Mouse (Mus musculus) left cerebral cortex, postnatal 14 days (tissue): ENCODE measurements around the gene Olfr566. TPM values are rescaled to one million over a fixed set of nuclear protein-coding genes. Genes with fewer than 3 reads are reported as not detected.

Experiments used
- DNase-seq, 2 experiments: peaks; one replicate each; pipeline ENCODE4 v3.0.0; 2021 to 2022; ENCODE audit warnings: low spot score in 2 of 2, mixed read lengths in 1 of 2
- intact Hi-C: fragments of 180-260 bp; cut with DNase I; formaldehyde crosslinking; loops from one replicate; pipeline ENCODE4 v1.15.1; 2025
- long read RNA-seq, 2 experiments: library from polyadenylated mRNA; stranded (forward); transcript quantifications; one replicate each; pipeline ENCODE4 v2.0.0; 2021
- total RNA-seq, 2 experiments: library from RNA; stranded (reverse); gene quantifications; 2 replicates each; pipeline ENCODE4 v1.2.3; 2021

Gene Olfr566
- total RNA-seq = not detected
- long read RNA-seq, experiment 1 = 0 reads
- long read RNA-seq, experiment 2 = 0 reads

DNA sequence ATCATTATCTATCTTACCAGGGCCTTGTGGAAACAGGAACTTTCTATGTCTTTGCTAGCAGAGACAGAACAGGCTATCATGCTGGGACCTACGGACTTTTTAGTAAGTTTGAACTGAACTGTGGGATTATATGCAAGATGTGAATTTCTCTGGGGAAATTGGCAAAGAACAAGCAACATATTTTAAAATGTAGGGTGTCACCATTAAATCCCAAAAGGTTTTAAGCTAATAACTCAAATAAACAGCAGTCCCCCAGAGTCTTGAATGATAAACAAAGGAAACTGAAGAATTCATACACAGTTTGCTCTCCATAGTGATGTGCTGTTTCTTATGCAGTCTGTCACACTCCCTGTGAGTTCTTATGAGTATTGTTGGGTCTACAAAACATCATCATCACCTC, at the start of gene Olfr566:
TSS of gene Olfr566 (minus strand) at position 101 of the 400 bp plus-strand sequence.
- no peak for DNase-seq
- intact Hi-C loops = no loop called here

GRCm38 (mm10) chr7:102890782-102891181, 32.2 kb upstream of the Olfr566 start, which contains the start of gene Olfr569:
TSS of gene Olfr569 (minus strand) at chr7:102890882.
- no peak for DNase-seq
- intact Hi-C loops = no loop called here

- DNase-seq = no peak
- intact Hi-C loops = no loop called here
Observed at GRCm38 (mm10) chr7:102876822-102877221, 18.3 kb upstream of the Olfr566 start, which contains the start of gene Olfr568. TSS of gene Olfr568 (plus strand) at chr7:102877122.

DNA sequence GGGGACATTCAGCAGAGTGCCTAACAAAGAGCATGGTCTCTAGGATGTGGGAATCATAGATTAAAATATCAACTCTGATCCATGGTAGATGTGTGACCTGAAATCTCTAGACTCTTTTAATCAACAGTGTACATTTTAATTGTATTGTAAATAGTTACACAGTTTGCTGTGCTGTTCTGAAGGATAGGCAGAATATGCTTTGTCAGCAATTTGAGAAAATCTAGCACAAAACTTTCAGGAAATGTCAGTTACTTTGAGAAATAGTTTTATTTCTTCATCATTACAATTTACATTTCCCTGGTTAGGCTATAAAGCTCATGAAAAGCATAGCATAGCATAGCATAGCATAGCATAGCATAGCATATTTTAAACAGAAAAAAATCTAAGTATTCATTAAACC, 2.8 kb downstream of the Olfr566 start:
- intact Hi-C loops = no loop called here
- no peak for DNase-seq

Other genes starting within 250 kb of the Olfr566 start
- gene Olfr553, start 240.5 kb downstream of the Olfr566 start, total RNA-seq = not detected
- not detected for gene Olfr554, start 220.3 kb downstream of the Olfr566 start, total RNA-seq
- not detected for gene Olfr555, start 199.9 kb downstream of the Olfr566 start, total RNA-seq
- under 1 TPM in 1 of 2 experiments, not detected in 1; 0.13 TPM for gene Olfr556, start 193.9 kb downstream of the Olfr566 start, total RNA-seq
- gene Trim68, start 171.4 kb downstream of the Olfr566 start, total RNA-seq = 1 to 10 TPM; 3.5 to 4.0 TPM
- gene Olfr557, start 162.9 kb downstream of the Olfr566 start, total RNA-seq = under 1 TPM in 1 of 2 experiments, not detected in 1; 0.13 TPM
- under 1 TPM; 0.25 to 0.66 TPM for gene Olfr558, start 156.6 kb downstream of the Olfr566 start, total RNA-seq
- gene Olfr33, start 139.7 kb downstream of the Olfr566 start, total RNA-seq = not detected
- gene Olfr559, start 131.3 kb downstream of the Olfr566 start, total RNA-seq = not detected
- gene Olfr560, start 99.4 kb downstream of the Olfr566 start, total RNA-seq = under 1 TPM in 1 of 2 experiments, not detected in 1; 0.17 TPM
- gene Olfr78, start 99.3 kb downstream of the Olfr566 start, total RNA-seq = under 1 TPM; 0.59 to 0.77 TPM
- not detected for gene Olfr561, start 87.5 kb downstream of the Olfr566 start, total RNA-seq
- under 1 TPM in 1 of 2 experiments, not detected in 1; 0.36 TPM for gene Olfr564, start 55.3 kb downstream of the Olfr566 start, total RNA-seq
- not detected for gene Olfr568, start 18.4 kb upstream of the Olfr566 start, total RNA-seq
- not detected for gene Olfr569, start 32.1 kb upstream of the Olfr566 start, total RNA-seq
- gene Olfr570, start 35.8 kb upstream of the Olfr566 start, total RNA-seq = not detected
- gene Olfr571, start 58.8 kb upstream of the Olfr566 start, total RNA-seq = not detected
- not detected for gene Olfr572, start 65.6 kb upstream of the Olfr566 start, total RNA-seq
- not detected for gene Olfr573-ps1, start 83.8 kb upstream of the Olfr566 start, total RNA-seq
- not detected for gene Olfr574, start 89.7 kb upstream of the Olfr566 start, total RNA-seq
- not detected for gene Olfr575, start 100.0 kb upstream of the Olfr566 start, total RNA-seq
- not detected for gene Olfr576, start 103.9 kb upstream of the Olfr566 start, total RNA-seq
- not detected for gene Olfr577, start 117.2 kb upstream of the Olfr566 start, total RNA-seq
- gene Olfr578, start 130.6 kb upstream of the Olfr566 start, total RNA-seq = not detected
- not detected for gene Olfr582, start 179.3 kb upstream of the Olfr566 start, total RNA-seq
- not detected for gene Olfr583, start 192.5 kb upstream of the Olfr566 start, total RNA-seq
- gene Olfr584, start 223.1 kb upstream of the Olfr566 start, total RNA-seq = not detected
- not detected for gene Olfr585, start 239.0 kb upstream of the Olfr566 start, total RNA-seq